Mouse (Mus musculus) hindbrain, embryonic 14.5 days (tissue): ENCODE measurements at regions not wholly inside any gene's neighbourhood (a gene's known extent, or its start where the extent isn't known, plus 50 kb on each side); places are given as distances from the start of the nearest gene placed in this dataset.

ENCODE experiments used
- ATAC-seq: fragments of 200-750 bp; cut with Nextera tagmentation; 2 replicates; pipeline ENCODE4 v1.8.0; 2017; ENCODE audit warnings: moderate number of reproducible peaks, mild to moderate bottlenecking, moderate TSS enrichment, moderate library complexity; ENCODE audit not compliant: low FRiP score
- DNase-seq: peaks from one replicate; pipeline ENCODE4 v3.0.0-alpha.2; 2015; ENCODE audit warnings: low spot score
- H3K27ac ChIP-seq: fragments of 300-500 bp; sonication (generic); 2 replicates; pipeline ENCODE4 v1.5.1; 2014; ENCODE audit warnings: mild to moderate bottlenecking, moderate library complexity
- H3K27me3 ChIP-seq: fragments of 300-500 bp; sonication (generic); 2 replicates; pipeline ENCODE4 v1.6.1; 2014; ENCODE audit warnings: mild to moderate bottlenecking, low read length, mixed read lengths; ENCODE audit not compliant: control insufficient read depth, insufficient read depth
- H3K36me3 ChIP-seq: fragments of 300-500 bp; sonication (generic); replicated peaks from 2 replicates; pipeline ENCODE4 v1.6.1; 2014; ENCODE audit not compliant: control insufficient read depth, insufficient read depth
- H3K4me1 ChIP-seq: fragments of 300-500 bp; sonication (generic); replicated peaks from 2 replicates; pipeline ENCODE4 v1.6.1; 2014; ENCODE audit warnings: antibody characterized with exemption, low read length, mixed read lengths; ENCODE audit not compliant: control insufficient read depth, insufficient read depth
- H3K4me2 ChIP-seq: fragments of 300-500 bp; sonication (generic); replicated peaks from 2 replicates; pipeline ENCODE4 v1.6.1; 2014; ENCODE audit warnings: mild to moderate bottlenecking, moderate library complexity
- H3K4me3 ChIP-seq: fragments of 300-500 bp; sonication (generic); replicated peaks from 2 replicates; pipeline ENCODE4 v1.5.1; 2014; ENCODE audit warnings: mild to moderate bottlenecking, low read length
- H3K9ac ChIP-seq: fragments of 300-500 bp; sonication (generic); 2 replicates; pipeline ENCODE4 v1.6.1; 2014
- H3K9me3 ChIP-seq: fragments of 300-500 bp; sonication (generic); 2 replicates; pipeline ENCODE4 v1.6.1; 2016; ENCODE audit warnings: low read length; ENCODE audit not compliant: control insufficient read depth
- WGBS: fragments of 180-500 bp; shearing (Covaris S2); extraction: QIAGEN DNeasy Blood & Tissue Kit; methylation state at CpG from one replicate; pipeline ENCODE4 v1.1.7; 2014; 5-methylcytosine and 5-hydroxymethylcytosine counted together

GRCm38 (mm10) chr14:76278751-76279450 is 135.9 kb upstream of the Tsc22d1 start:
- no peaks in the 10 kb centered on the region for H3K9me3 ChIP-seq
- H3K4me3 ChIP-seq: no peak overlapping the region
- DNase-seq: no peak
- H3K27me3 ChIP-seq: no peaks in the 10 kb centered on the region
- H3K9ac ChIP-seq: no peak overlapping the region
- H3K36me3 ChIP-seq: no peaks in the 10 kb centered on the region
- H3K4me1 ChIP-seq: peaks cover 7% of the 10 kb centered on the region
- H3K4me2 ChIP-seq: no peak overlapping the region
- no peak for ATAC-seq
- 88% methylated on average over 17 of the region's 17 CpGs for WGBS
- no peak overlapping the region for H3K27ac ChIP-seq

GRCm38 (mm10) chr14:76279561-76279960 is 135.2 kb upstream of the Tsc22d1 start:
- DNase-seq (no peak), ATAC-seq (no peak)
- no peak overlapping the region for H3K27ac ChIP-seq
- no peak overlapping the region for H3K9ac ChIP-seq
- no peaks in the 10 kb centered on the region for H3K36me3 ChIP-seq
- H3K4me3 ChIP-seq: no peak overlapping the region
- 82% methylated on average over 19 of the region's 19 CpGs for WGBS
- peaks cover 7% of the 10 kb centered on the region for H3K4me1 ChIP-seq
- no peaks in the 10 kb centered on the region for H3K27me3 ChIP-seq
- no peaks in the 10 kb centered on the region for H3K9me3 ChIP-seq
- H3K4me2 ChIP-seq: no peak overlapping the region

DNA sequence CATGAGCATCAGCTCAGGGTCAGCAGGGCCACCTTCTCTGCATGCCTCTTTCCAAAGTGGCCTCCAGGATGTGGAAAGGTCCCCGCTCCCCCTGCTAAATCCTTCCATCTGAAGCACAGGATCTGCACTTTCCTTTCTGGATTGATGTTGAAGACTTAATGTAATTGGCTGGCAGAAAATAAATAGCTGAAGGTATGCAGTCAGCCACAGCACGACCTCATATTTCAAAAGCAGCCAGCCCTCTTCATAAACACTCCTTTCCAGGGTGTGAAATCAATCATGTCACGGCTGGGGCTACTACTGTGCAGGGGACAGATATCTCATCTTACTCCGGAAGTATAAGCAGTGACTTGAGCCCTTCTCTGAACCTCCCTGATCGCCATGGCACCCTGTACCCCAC is 132.9 kb upstream of the Tsc22d1 start:
- WGBS: 25% methylated on average over 5 of the region's 5 CpGs
- no peak overlapping the region for H3K9ac ChIP-seq
- no peak for DNase-seq
- no peaks in the 10 kb centered on the region for H3K9me3 ChIP-seq
- peaks cover 7% of the 10 kb centered on the region for H3K4me1 ChIP-seq
- H3K27me3 ChIP-seq: no peaks in the 10 kb centered on the region
- no peak overlapping the region for H3K4me3 ChIP-seq
- H3K27ac ChIP-seq: 0 out of 2 replicates have a peak overlapping the region, but pooled peaks have one; percentile 9
- ATAC-seq: no peak
- H3K4me2 ChIP-seq: no peak overlapping the region
- no peaks in the 10 kb centered on the region for H3K36me3 ChIP-seq

GRCm38 (mm10) chr14:76287768-76288167 is 127.0 kb upstream of the Tsc22d1 start:
- no peaks in the 10 kb centered on the region for H3K9me3 ChIP-seq
- H3K36me3 ChIP-seq: no peaks in the 10 kb centered on the region
- DNase-seq (no peak), ATAC-seq (no peak)
- no peaks in the 10 kb centered on the region for H3K4me1 ChIP-seq
- H3K4me2 ChIP-seq: no peak overlapping the region
- no peak overlapping the region for H3K9ac ChIP-seq
- no peak overlapping the region for H3K4me3 ChIP-seq
- WGBS: 92% methylated on average over 8 of the region's 8 CpGs
- no peaks in the 10 kb centered on the region for H3K27me3 ChIP-seq
- H3K27ac ChIP-seq: no peak overlapping the region

DNA sequence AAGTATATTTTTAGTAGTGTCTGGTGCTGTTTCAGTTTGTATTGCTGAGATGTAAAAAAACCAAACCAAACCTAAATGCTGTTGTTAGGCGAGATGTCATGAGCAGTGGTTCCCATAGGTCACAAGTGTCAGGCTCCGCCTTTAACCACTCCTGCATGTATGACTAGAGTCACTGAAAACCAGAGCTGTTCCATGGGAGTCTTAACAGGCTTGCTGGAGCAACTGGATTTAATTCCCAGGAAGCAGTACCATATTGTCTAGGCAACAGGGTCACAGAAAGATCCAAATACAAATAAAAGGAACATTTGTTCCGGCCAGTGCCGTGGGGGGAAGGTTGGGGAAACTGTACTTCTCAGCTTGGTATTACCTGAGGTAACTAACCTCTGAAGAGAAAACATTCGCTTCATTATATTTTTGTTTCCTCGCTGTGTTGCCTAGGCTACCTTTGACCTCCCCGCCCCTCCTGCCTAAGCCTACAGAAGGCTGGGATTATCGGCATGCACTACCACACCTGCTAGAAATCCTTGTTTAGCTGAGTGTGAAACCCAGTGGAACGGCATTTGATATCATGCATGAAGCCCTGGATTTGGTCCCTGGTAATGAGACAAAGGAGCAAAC is 124.3 kb upstream of the Tsc22d1 start:
- H3K4me1 ChIP-seq: no peaks in the 10 kb centered on the region
- 54% methylated on average over 9 of the region's 9 CpGs for WGBS
- H3K4me3 ChIP-seq: no peak overlapping the region
- H3K36me3 ChIP-seq: no peaks in the 10 kb centered on the region
- no peak overlapping the region for H3K27ac ChIP-seq
- H3K9me3 ChIP-seq: no peaks in the 10 kb centered on the region
- ATAC-seq (no peak), DNase-seq (no peak)
- H3K9ac ChIP-seq: no peak overlapping the region
- H3K27me3 ChIP-seq: no peaks in the 10 kb centered on the region
- H3K4me2 ChIP-seq: no peak overlapping the region

DNA sequence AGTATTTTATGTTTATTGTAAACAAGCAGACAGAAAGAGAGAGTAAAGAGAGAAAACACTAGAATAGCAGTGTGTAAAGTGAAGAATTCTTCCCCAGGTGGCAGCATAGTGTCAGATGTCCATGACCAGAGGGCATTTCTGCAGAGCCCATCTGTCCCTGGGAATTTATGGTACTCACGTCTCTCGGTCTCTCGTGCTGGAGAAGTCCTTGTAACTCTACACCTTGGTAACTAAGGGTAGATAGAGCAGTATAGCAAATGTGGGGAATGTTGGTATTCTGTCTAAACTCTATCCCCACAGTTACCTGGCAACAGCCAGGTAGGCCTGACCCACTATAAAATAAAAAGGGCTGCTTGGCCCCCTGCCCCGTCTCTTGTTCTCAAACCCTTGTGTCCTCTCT is 122.5 kb upstream of the Tsc22d1 start:
- no peak for DNase-seq
- Histone ChIP-seq H3K4me1 (no peaks in the 10 kb centered on the region), H3K4me3 (no peak overlapping the region), H3K9me3 (no peaks in the 10 kb centered on the region), H3K4me2 (no peak overlapping the region), H3K27ac (no peak overlapping the region), H3K36me3 (no peaks in the 10 kb centered on the region), H3K9ac (no peak overlapping the region), H3K27me3 (no peaks in the 10 kb centered on the region)
- ATAC-seq: no peak
- WGBS: 67% methylated on average over 4 of the region's 4 CpGs

DNA sequence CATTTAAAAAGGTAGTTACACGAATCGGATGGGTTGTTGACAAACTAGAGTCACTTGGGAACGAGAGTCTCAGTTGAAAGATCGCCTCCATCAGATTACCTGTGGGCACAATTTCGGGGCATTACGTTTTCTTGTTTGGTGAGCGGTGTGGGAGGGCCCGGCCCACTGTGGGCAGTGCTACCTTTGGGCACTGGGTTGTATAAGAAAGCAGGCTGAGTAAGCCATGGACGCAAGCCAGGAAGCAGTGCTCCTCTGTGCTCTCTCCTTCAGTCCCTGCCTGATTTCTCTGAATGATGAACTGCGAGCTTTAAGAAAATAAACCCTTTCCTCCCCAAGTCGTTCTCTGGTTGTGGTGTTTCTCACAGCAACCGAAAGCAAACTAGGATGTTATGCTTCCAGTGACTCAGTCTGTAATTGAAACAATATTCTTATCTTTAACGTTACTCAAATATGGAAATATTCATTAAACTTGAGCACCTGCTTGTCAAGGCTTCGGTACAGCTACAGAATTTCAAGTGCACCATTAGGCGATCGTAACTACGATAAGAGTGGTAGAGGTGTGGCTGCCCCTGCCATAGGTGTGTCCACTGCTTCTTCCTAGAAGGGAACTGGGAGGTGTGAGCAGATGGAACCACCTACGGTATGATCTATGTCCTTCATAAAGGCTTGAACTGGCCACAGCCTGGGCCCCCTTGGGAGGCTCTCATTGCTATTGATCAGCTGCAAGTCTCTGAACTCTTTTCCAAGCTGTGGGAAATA is 119.2 kb upstream of the Tsc22d1 start:
- ATAC-seq: no peak
- 91% methylated on average over 18 of the region's 18 CpGs for WGBS

GRCm38 (mm10) chr14:76297864-76298263 is 116.9 kb upstream of the Tsc22d1 start:
- no peak overlapping the region for H3K4me3 ChIP-seq
- WGBS: 96% methylated on average over 5 of the region's 5 CpGs
- H3K9ac ChIP-seq: no peak overlapping the region
- no peak overlapping the region for H3K27ac ChIP-seq
- H3K27me3 ChIP-seq: no peaks in the 10 kb centered on the region
- no peaks in the 10 kb centered on the region for H3K36me3 ChIP-seq
- DNase-seq (no peak), ATAC-seq (no peak)
- H3K4me2 ChIP-seq: no peak overlapping the region
- no peaks in the 10 kb centered on the region for H3K9me3 ChIP-seq
- no peaks in the 10 kb centered on the region for H3K4me1 ChIP-seq

More for the DNA sequence above, 119.2 kb upstream of the Tsc22d1 start:
- H3K4me2 ChIP-seq: no peak overlapping the region
- H3K9me3 ChIP-seq: no peaks in the 10 kb centered on the region
- no peaks in the 10 kb centered on the region for H3K36me3 ChIP-seq
- no peak overlapping the region for H3K27ac ChIP-seq
- no peak overlapping the region for H3K4me3 ChIP-seq
- no peak overlapping the region for H3K9ac ChIP-seq
- no peaks in the 10 kb centered on the region for H3K4me1 ChIP-seq
- H3K27me3 ChIP-seq: no peaks in the 10 kb centered on the region
- no peak for DNase-seq

DNA sequence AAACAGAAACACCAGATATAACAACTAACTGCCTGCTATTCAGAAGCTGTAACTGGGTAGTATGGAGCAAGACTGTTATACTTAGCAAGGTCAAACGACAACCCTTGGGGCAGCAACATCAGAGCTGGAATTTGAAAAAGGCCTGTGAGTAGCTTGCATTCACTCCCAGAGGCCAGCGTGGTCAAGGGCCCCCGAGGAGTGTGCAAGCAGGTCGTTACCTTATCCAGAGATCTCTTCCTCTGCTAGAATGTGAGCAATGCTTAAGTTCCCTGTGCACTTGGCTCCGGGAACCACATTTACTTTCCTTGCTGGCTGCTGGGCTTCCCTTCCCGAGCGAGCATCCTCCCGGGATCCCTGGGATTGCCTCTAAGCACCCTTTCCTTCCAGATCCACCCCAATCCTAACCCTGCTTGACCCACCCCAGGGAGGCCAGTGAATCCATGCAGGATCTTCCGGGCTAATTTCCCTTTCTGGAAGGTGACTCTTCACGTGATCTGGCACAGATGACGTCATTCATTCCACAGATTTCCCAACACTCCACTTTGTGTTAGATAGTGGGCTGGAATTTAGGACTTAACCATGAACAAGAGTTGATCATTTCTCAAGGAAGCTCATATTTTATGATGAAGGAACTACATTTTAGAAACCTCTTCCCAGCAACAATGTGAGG is 112.3 kb upstream of the Tsc22d1 start:
- WGBS: 83% methylated on average over 11 of the region's 11 CpGs
- DNase-seq (no peak), ATAC-seq (no peak)
- H3K4me3 ChIP-seq: no peak overlapping the region
- no peaks in the 10 kb centered on the region for H3K9me3 ChIP-seq
- H3K9ac ChIP-seq: no peak overlapping the region
- H3K4me1 ChIP-seq: no peaks in the 10 kb centered on the region
- no peaks in the 10 kb centered on the region for H3K36me3 ChIP-seq
- no peak overlapping the region for H3K4me2 ChIP-seq
- H3K27me3 ChIP-seq: no peaks in the 10 kb centered on the region
- no peak overlapping the region for H3K27ac ChIP-seq
